Mouse (Mus musculus): ENCODE results near the gene Erf. TPM values are rescaled to one million over a fixed set of nuclear protein-coding genes. Genes with fewer than 3 reads are reported as not detected.

Erf gene
- 10 to 100 TPM; 32.8 to 33.2 TPM for total RNA-seq (2021)
- long read RNA-seq, experiment 1 = 0 reads
- long read RNA-seq, experiment 2, partial matches to known transcripts = 0 of 1 reads
- long read RNA-seq, experiment 2, other reads (novel, unspliced or antisense) = 1 of 1 reads

- DNase-seq = peak; percentile 97 to 99
- intact Hi-C loops (cut with DNase I) = no loop called here
Observed at GRCm38 (mm10) chr7:25250141-25250972, at the start of gene Erf. Gene Erf (minus strand): TSS chr7:25250761.

- intact Hi-C loops (cut with DNase I) = no loop called here
- peak; percentile 62 to 70 for DNase-seq
Observed at GRCm38 (mm10) chr7:25297454-25298325, 47.1 kb upstream of the Erf start, which contains the start of gene Pafah1b3. Gene Pafah1b3 (minus strand): TSS chr7:25297986.

GRCm38 (mm10) chr7:25296945-25297453 lies 46.4 kb upstream of the Erf start:
- intact Hi-C loops (cut with DNase I) = no loop called here
- DNase-seq = no peak

- intact Hi-C loops (cut with DNase I) = no loop called here
Observed at GRCm38 (mm10) chr7:25294960-25295722, 44.6 kb upstream of the Erf start.

GRCm38 (mm10) chr7:25294495-25294894 lies 43.9 kb upstream of the Erf start:
- no peak for DNase-seq
- intact Hi-C loops (cut with DNase I) = no loop called here

More at GRCm38 (mm10) chr7:25294960-25295722, 44.6 kb upstream of the Erf start:
- no peak for DNase-seq

GRCm38 (mm10) chr7:25293191-25293739 lies 42.7 kb upstream of the Erf start:
- no peak for DNase-seq
- intact Hi-C loops (cut with DNase I) = no loop called here

GRCm38 (mm10) chr7:25292107-25292506 lies 41.5 kb upstream of the Erf start:
- DNase-seq = no peak
- intact Hi-C loops (cut with DNase I) = no loop called here

GRCm38 (mm10) chr7:25290911-25291310 lies 40.4 kb upstream of the Erf start:
- intact Hi-C loops (cut with DNase I) = no loop called here

GRCm38 (mm10) chr7:25290463-25290862 lies 39.9 kb upstream of the Erf start:
- intact Hi-C loops (cut with DNase I) = no loop called here
- DNase-seq = no peak

More at GRCm38 (mm10) chr7:25290911-25291310, 40.4 kb upstream of the Erf start:
- DNase-seq = peak; percentile 52 to 65

- intact Hi-C loops (cut with DNase I) = no loop called here
Observed at GRCm38 (mm10) chr7:25289925-25290324, 39.4 kb upstream of the Erf start.

GRCm38 (mm10) chr7:25288721-25289120 lies 38.2 kb upstream of the Erf start:
- intact Hi-C loops (cut with DNase I) = no loop called here
- no peak for DNase-seq

More at GRCm38 (mm10) chr7:25289925-25290324, 39.4 kb upstream of the Erf start:
- DNase-seq = no peak

GRCm38 (mm10) chr7:25288011-25288410 lies 37.5 kb upstream of the Erf start:
- intact Hi-C loops (cut with DNase I) = no loop called here
- DNase-seq = no peak

- DNase-seq = no peak
- intact Hi-C loops (cut with DNase I) = no loop called here
Observed at GRCm38 (mm10) chr7:25286989-25287388, 36.4 kb upstream of the Erf start.

- intact Hi-C loops (cut with DNase I) = no loop called here
- DNase-seq = no peak
Observed at GRCm38 (mm10) chr7:25285511-25286238, 35.1 kb upstream of the Erf start.

- no peak for DNase-seq
- intact Hi-C loops (cut with DNase I) = loop anchor here (5.0 kb wide), 1 partner anchor 103 kb away; no protein-coding TSS in a partner anchor
Observed at GRCm38 (mm10) chr7:25284766-25285165, 34.2 kb upstream of the Erf start.

GRCm38 (mm10) chr7:25284171-25284570 lies 33.6 kb upstream of the Erf start:
- DNase-seq = no peak

GRCm38 (mm10) chr7:25283637-25284036 lies 33.1 kb upstream of the Erf start:
- intact Hi-C loops (cut with DNase I) = loop anchor here (2.0 to 5.0 kb wide), 2 partner anchors 33 to 104 kb away; partner anchors contain the start of gene Megf8
- DNase-seq = no peak

More at GRCm38 (mm10) chr7:25284171-25284570, 33.6 kb upstream of the Erf start:
- intact Hi-C loops (cut with DNase I) = loop anchor here (5.0 kb wide), 1 partner anchor 103 kb away; no protein-coding TSS in a partner anchor

- peak in 1 of 2 experiments; percentile 60 for DNase-seq
- intact Hi-C loops (cut with DNase I) = loop anchor here (2.0 to 5.0 kb wide), 2 partner anchors 34 to 105 kb away; partner anchors contain the start of gene Megf8
Observed at GRCm38 (mm10) chr7:25282731-25283211, 32.2 kb upstream of the Erf start.

All from heart, postnatal 14 days (tissue).